Mouse (Mus musculus) lung, postnatal 0 days (tissue): ENCODE data around the gene Cstad.

Source experiments
- CTCF ChIP-seq: IDR thresholded peaks from 2 replicates; pipeline ENCODE4 v1.5.1; 2016; ENCODE audit warnings: antibody characterized with exemption, mild to moderate bottlenecking
- EP300 ChIP-seq: IDR thresholded peaks from 2 replicates; pipeline ENCODE4 v1.6.1; 2016; ENCODE audit warnings: antibody characterized with exemption, mild to moderate bottlenecking, control low read depth

DNA sequence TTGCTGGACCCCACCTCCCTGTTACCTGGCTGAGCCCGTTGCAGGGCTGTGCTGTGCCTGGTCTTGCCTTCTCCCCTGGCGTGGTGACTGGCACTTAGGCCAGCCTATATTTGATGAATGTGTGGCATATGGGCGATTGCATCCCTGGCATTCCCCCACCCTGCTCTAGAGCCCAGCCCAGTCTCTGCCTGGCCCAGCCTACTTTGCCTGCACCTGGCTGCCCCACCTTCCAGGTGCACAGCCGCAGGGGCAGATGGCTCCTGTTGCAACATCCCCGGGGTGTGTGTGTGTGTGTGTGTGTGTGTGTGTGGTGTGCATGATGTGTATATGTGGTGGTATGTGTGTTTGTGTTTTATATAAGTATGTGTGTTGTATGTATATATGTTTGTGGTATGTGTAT is 38.3 kb upstream of the Cstad start:
- no peak for TF ChIP-seq CTCF
- TF ChIP-seq EP300 = no peak
